Mouse (Mus musculus) erythroblast, embryonic 14.5 days (primary cell): ENCODE data around the gene Psmb5.
"Not testable (repeated sequence)": the region's sequence is repeated elsewhere in the genome, so short reads cannot be mapped to it uniquely, and the experiment has no call there.

ENCODE experiments used
- GATA1 ChIP-seq: IDR thresholded peaks from 2 replicates; pipeline ENCODE4 v1.6.1; 2012; ENCODE audit warnings: low read length, inconsistent platforms, mixed read lengths
- TAL1 ChIP-seq: IDR thresholded peaks from 3 replicates; pipeline ENCODE4 v1.6.1; 2012; ENCODE audit warnings: low read length, inconsistent platforms, mixed read lengths

GRCm38 (mm10) chr14:54614130-54614529 lies 3.7 kb downstream of the Psmb5 start:
- not testable (repeated sequence) for TF ChIP-seq TAL1, GATA1
